Mouse (Mus musculus) heart, embryonic 16.5 days (tissue): ENCODE results near the gene Krt33a. TPM values are rescaled to one million over a fixed set of nuclear protein-coding genes. Genes with fewer than 3 reads are reported as not detected.

ENCODE experiments used
- ATAC-seq: fragments of 200-750 bp; cut with Nextera tagmentation; replicated peaks from 2 replicates; pipeline ENCODE4 v1.8.0; 2017; ENCODE audit warnings: moderate number of reproducible peaks; ENCODE audit not compliant: insufficient read depth, low FRiP score; ENCODE audit errors: extremely low read depth
- H3K27ac ChIP-seq: fragments of 300-500 bp; sonication (generic); 2 replicates; pipeline ENCODE4 v1.5.1; 2014; ENCODE audit warnings: mild to moderate bottlenecking, low read length, control low read depth, moderate library complexity
- H3K27me3 ChIP-seq: fragments of 300-500 bp; sonication (generic); 2 replicates; pipeline ENCODE4 v1.6.1; 2014; ENCODE audit warnings: low read length, mixed read lengths; ENCODE audit not compliant: control insufficient read depth, insufficient read depth
- H3K36me3 ChIP-seq: fragments of 300-500 bp; sonication (generic); 2 replicates; pipeline ENCODE4 v1.6.1; 2014; ENCODE audit not compliant: control insufficient read depth, insufficient read depth
- H3K4me1 ChIP-seq: fragments of 300-500 bp; sonication (generic); 2 replicates; pipeline ENCODE4 v1.6.1; 2014; ENCODE audit warnings: low read length, mixed read lengths; ENCODE audit not compliant: control insufficient read depth, insufficient read depth
- H3K4me2 ChIP-seq: fragments of 300-500 bp; sonication (generic); 2 replicates; pipeline ENCODE4 v1.6.1; 2014; ENCODE audit warnings: low read depth, mild to moderate bottlenecking, control low read depth, low read length
- H3K4me3 ChIP-seq: fragments of 300-500 bp; sonication (generic); 2 replicates; pipeline ENCODE4 v1.5.1; 2014; ENCODE audit warnings: mild to moderate bottlenecking, control low read depth, low read length
- H3K9ac ChIP-seq: fragments of 300-500 bp; sonication (generic); 2 replicates; pipeline ENCODE4 v1.6.1; 2014; ENCODE audit warnings: low read length, control low read depth
- H3K9me3 ChIP-seq: fragments of 300-500 bp; sonication (generic); replicated peaks from 2 replicates; pipeline ENCODE4 v1.6.1; 2016; ENCODE audit warnings: low read length; ENCODE audit not compliant: control insufficient read depth
- WGBS: fragments of 180-500 bp; shearing (Covaris S2); extraction: QIAGEN DNeasy Blood & Tissue Kit; methylation state at CpG from one replicate; pipeline ENCODE4 v1.1.7; 2014; 5-methylcytosine and 5-hydroxymethylcytosine counted together
- polyA plus RNA-seq: library from polyadenylated mRNA; unstranded; fragments of >200 nt; fragmentation: Nextera tagmentation; extraction: Ambion mirVana; gene quantifications from 2 replicates; pipeline ENCODE4 v1.2.1, GENCODE M21; 2015

Gene Krt33a
- polyA plus RNA-seq, 1 experiment from 2014 or later, result not detected

DNA sequence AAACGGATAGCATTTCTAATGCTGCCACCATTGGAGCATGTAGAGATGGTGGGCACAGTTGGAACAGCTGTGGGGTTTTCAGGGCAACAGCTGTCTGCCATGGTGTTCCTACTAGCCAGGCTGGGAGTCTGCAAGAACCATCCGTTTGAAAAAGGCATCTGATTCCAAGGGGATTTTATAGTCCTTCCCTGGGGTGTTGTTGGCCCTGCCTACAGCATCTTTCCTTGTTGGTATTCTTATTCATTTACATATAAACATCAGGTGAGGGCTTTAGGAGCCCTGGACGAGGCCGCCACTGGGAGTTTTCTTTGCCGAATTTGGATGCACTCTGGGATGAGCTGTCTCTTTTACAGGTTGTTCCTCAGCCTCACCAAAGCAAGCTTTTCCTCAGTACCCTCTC is 37.1 kb downstream of the Krt33a start, which contains the start of gene Krtap29-1:
Gene Krtap29-1 (minus strand): TSS at position 101 of the 400 bp plus-strand sequence.
- no peak within 1 kb of the TSS for H3K4me3 ChIP-seq
- no peaks in the 10 kb centered on the region for H3K4me1 ChIP-seq
- 72% methylated on average over 5 of the region's 5 CpGs for WGBS
- no peak within 1 kb of the TSS for H3K9ac ChIP-seq
- H3K27ac ChIP-seq, result no peak within 1 kb of the TSS
- H3K36me3 ChIP-seq, result no peaks in the 10 kb centered on the region
- H3K4me2 ChIP-seq, result no peak within 1 kb of the TSS
- ATAC-seq, result no peak
- no peaks in the 10 kb centered on the region; the same call in 1 of the 2 replicates for H3K9me3 ChIP-seq
- no peaks in the 10 kb centered on the region for H3K27me3 ChIP-seq

DNA sequence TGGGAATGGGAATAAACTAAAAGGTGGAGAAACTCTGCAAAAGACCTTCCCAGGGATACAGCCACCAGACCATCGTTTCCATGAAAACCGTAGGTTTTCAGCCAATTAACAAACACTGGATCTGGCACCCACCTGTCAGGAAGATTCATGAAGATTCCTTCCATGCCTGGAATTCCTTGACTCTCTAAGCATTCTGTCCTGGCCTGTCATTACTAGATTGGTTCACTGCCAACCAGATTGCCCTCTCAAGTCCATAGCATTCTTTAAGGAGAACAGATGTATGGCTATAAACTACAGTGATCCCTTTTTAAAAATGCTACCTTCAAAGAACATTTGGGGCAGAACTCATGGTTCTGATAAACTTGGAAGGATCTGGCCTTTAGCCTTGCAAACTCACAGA is 50.1 kb downstream of the Krt33a start:
- H3K4me3 ChIP-seq, result no peak overlapping the region
- no peaks in the 10 kb centered on the region for H3K27me3 ChIP-seq
- H3K36me3 ChIP-seq, result no peaks in the 10 kb centered on the region
- no peak overlapping the region for H3K9ac ChIP-seq
- no peaks in the 10 kb centered on the region for H3K4me1 ChIP-seq
- no peak overlapping the region for H3K27ac ChIP-seq
- ATAC-seq, result no peak
- no peak overlapping the region for H3K4me2 ChIP-seq
- WGBS, result 51% methylated on average over 2 of the region's 2 CpGs
- H3K9me3 ChIP-seq, result no peaks in the 10 kb centered on the region

GRCm38 (mm10) chr11:99964213-99964612 is 51.8 kb downstream of the Krt33a start:
- H3K4me3 ChIP-seq, result no peak overlapping the region
- H3K4me2 ChIP-seq, result no peak overlapping the region
- no peaks in the 10 kb centered on the region for H3K9me3 ChIP-seq
- no peaks in the 10 kb centered on the region for H3K36me3 ChIP-seq
- WGBS, result 54% methylated on average over 6 of the region's 6 CpGs
- H3K27ac ChIP-seq, result no peak overlapping the region
- no peak overlapping the region for H3K9ac ChIP-seq
- ATAC-seq, result no peak
- H3K4me1 ChIP-seq, result no peaks in the 10 kb centered on the region
- H3K27me3 ChIP-seq, result no peaks in the 10 kb centered on the region

Other genes with a start within 250 kb of the Krt33a start
- not detected in 2 replicates for gene Gm11595, start 243.3 kb downstream of the Krt33a start, polyA plus RNA-seq
- gene Krtap4-8, start 235.5 kb downstream of the Krt33a start, polyA plus RNA-seq, result not detected in 2 replicates
- gene Krtap4-9, start 231.0 kb downstream of the Krt33a start, polyA plus RNA-seq, result not detected in 2 replicates
- gene Gm11596, start 222.7 kb downstream of the Krt33a start, polyA plus RNA-seq, result not detected in 2 replicates
- not detected in 2 replicates for gene Gm11569, start 217.3 kb downstream of the Krt33a start, polyA plus RNA-seq
- gene Gm11554, start 211.8 kb downstream of the Krt33a start, polyA plus RNA-seq, result not detected in 2 replicates
- not detected in 2 replicates for gene Krtap4-13, start 206.3 kb downstream of the Krt33a start, polyA plus RNA-seq
- gene Gm11564, start 200.5 kb downstream of the Krt33a start, polyA plus RNA-seq, result not detected in 2 replicates
- not detected in 2 replicates for gene 2300003K06Rik, start 178.1 kb downstream of the Krt33a start, polyA plus RNA-seq
- gene Krtap4-16, start 164.6 kb downstream of the Krt33a start, polyA plus RNA-seq, result not detected in 2 replicates
- gene Gm11568, start 158.3 kb downstream of the Krt33a start, polyA plus RNA-seq, result not detected in 2 replicates
- not detected in 2 replicates for gene Gm11559, start 151.7 kb downstream of the Krt33a start, polyA plus RNA-seq
- not detected in 2 replicates for gene Krtap9-1, start 142.8 kb downstream of the Krt33a start, polyA plus RNA-seq
- gene Gm11567, start 137.0 kb downstream of the Krt33a start, polyA plus RNA-seq, result not detected in 2 replicates
- not detected in 2 replicates for gene Krtap31-1, start 108.3 kb downstream of the Krt33a start, polyA plus RNA-seq
- gene Gm11565, start 101.5 kb downstream of the Krt33a start, polyA plus RNA-seq, result not detected in 2 replicates
- gene Krtap31-2, start 79.9 kb downstream of the Krt33a start, polyA plus RNA-seq, result not detected in 2 replicates
- gene Krtap9-5, start 67.7 kb downstream of the Krt33a start, polyA plus RNA-seq, result not detected in 2 replicates
- not detected in 2 replicates for gene Krtap29-1, start 37.2 kb downstream of the Krt33a start, polyA plus RNA-seq
- not detected in 2 replicates for gene Krtap16-1, start 29.6 kb downstream of the Krt33a start, polyA plus RNA-seq
- gene Krtap17-1, start 22.2 kb downstream of the Krt33a start, polyA plus RNA-seq, result 0.27 TPM in 1 of 2 replicates, not detected in the other
- not detected in 2 replicates for gene Krt33b, start 13.7 kb upstream of the Krt33a start, polyA plus RNA-seq
- not detected in 2 replicates for gene Krt34, start 25.3 kb upstream of the Krt33a start, polyA plus RNA-seq
- 0.12 TPM in 1 of 2 replicates, not detected in the other for gene Krt31, start 34.3 kb upstream of the Krt33a start, polyA plus RNA-seq
- gene Krt32, start 72.0 kb upstream of the Krt33a start, polyA plus RNA-seq, result not detected in 2 replicates
- gene Krt35, start 80.0 kb upstream of the Krt33a start, polyA plus RNA-seq, result not detected in 2 replicates
- not detected in 2 replicates for gene Krt36, start 89.4 kb upstream of the Krt33a start, polyA plus RNA-seq
- 0.58 and 1.7 TPM in 2 replicates for gene Krt13, start 105.4 kb upstream of the Krt33a start, polyA plus RNA-seq
- gene Krt15, start 119.7 kb upstream of the Krt33a start, polyA plus RNA-seq, result 12.4 and 18.4 TPM in 2 replicates
- gene Krt19, start 132.5 kb upstream of the Krt33a start, polyA plus RNA-seq, result 64.1 and 79.3 TPM in 2 replicates
- not detected in 2 replicates for gene Krt9, start 177.0 kb upstream of the Krt33a start, polyA plus RNA-seq
- gene Krt14, start 191.3 kb upstream of the Krt33a start, polyA plus RNA-seq, result 5.0 and 7.8 TPM in 2 replicates
- gene Krt16, start 232.7 kb upstream of the Krt33a start, polyA plus RNA-seq, result 0.24 and 0.49 TPM in 2 replicates
- gene Krt17, start 244.8 kb upstream of the Krt33a start, polyA plus RNA-seq, result 26.6 and 58.5 TPM in 2 replicates